Mouse (Mus musculus) forebrain, postnatal 0 days (tissue): ENCODE measurements around the gene Dennd5b. TPM values are rescaled to one million over a fixed set of nuclear protein-coding genes. Genes with fewer than 3 reads are reported as not detected.

ENCODE experiments used
- ATAC-seq: fragments of 200-750 bp; cut with Nextera tagmentation; 2 replicates; pipeline ENCODE4 v1.8.0; 2017; ENCODE audit warnings: mild to moderate bottlenecking, moderate library complexity
- DNase-seq: peaks from one replicate; pipeline ENCODE4 v3.0.0-alpha.2; 2015
- H3K27ac ChIP-seq: fragments of 300-500 bp; sonication (generic); 2 replicates; pipeline ENCODE4 v1.5.1; 2014; ENCODE audit warnings: low read depth, mild to moderate bottlenecking, antibody characterized with exemption, low read length, moderate library complexity, mixed read lengths
- H3K27me3 ChIP-seq: fragments of 300-500 bp; sonication (generic); 2 replicates; pipeline ENCODE4 v1.6.1; 2014; ENCODE audit warnings: mild to moderate bottlenecking, low read length, mixed read lengths; ENCODE audit not compliant: insufficient read depth
- H3K36me3 ChIP-seq: fragments of 300-500 bp; sonication (generic); 2 replicates; pipeline ENCODE4 v1.6.1; 2014; ENCODE audit warnings: mild to moderate bottlenecking, moderate library complexity; ENCODE audit not compliant: insufficient read depth
- H3K4me1 ChIP-seq: fragments of 300-500 bp; sonication (generic); 2 replicates; pipeline ENCODE4 v1.6.1; 2014; ENCODE audit warnings: antibody characterized with exemption; ENCODE audit not compliant: insufficient read depth
- H3K4me2 ChIP-seq: fragments of 300-500 bp; sonication (generic); 2 replicates; pipeline ENCODE4 v1.6.1; 2014; ENCODE audit warnings: low read depth, mild to moderate bottlenecking, moderate library complexity
- H3K4me3 ChIP-seq: fragments of 300-500 bp; sonication (generic); 2 replicates; pipeline ENCODE4 v1.5.1; 2014; ENCODE audit warnings: low read depth, low read length, mixed read lengths
- H3K9ac ChIP-seq: fragments of 300-500 bp; sonication (generic); 2 replicates; pipeline ENCODE4 v1.6.1; 2014; ENCODE audit warnings: mild to moderate bottlenecking
- H3K9me3 ChIP-seq: fragments of 300-500 bp; sonication (generic); 2 replicates; pipeline ENCODE4 v1.6.1; 2016; ENCODE audit warnings: low read length
- CTCF ChIP-seq: sonication (generic); IDR thresholded peaks from 2 replicates; pipeline ENCODE4 v1.5.1; 2016; ENCODE audit warnings: antibody characterized with exemption, control low read depth, low read depth
- WGBS: fragments of 180-500 bp; shearing (Covaris S2); extraction: QIAGEN DNeasy Blood & Tissue Kit; methylation state at CpG from one replicate; pipeline ENCODE4 v1.1.7; 2014; 5-methylcytosine and 5-hydroxymethylcytosine counted together
- polyA plus RNA-seq: library from polyadenylated mRNA; unstranded; fragments of >200 nt; fragmentation: Nextera tagmentation; extraction: Ambion mirVana; gene quantifications from 2 replicates; pipeline ENCODE4 v1.2.1, GENCODE M21; 2015
- total RNA-seq: library from RNA; depleted of rRNA; stranded (reverse); fragments of >200 nt; gene quantifications from 2 replicates; pipeline ENCODE4 v1.2.3, GENCODE M21; 2014

The Dennd5b gene
- total and polyA plus RNA-seq, 2 experiments from 2014 or later = 10.3 to 42.2 TPM

- WGBS = 1% methylated on average over 52 of the region's 52 CpGs
- peak; percentile 10; the same call in 1 of the 2 replicates for TF ChIP-seq CTCF
- ATAC-seq = peak; percentile 53
These were observed 1.1 kb downstream of the Dennd5b start for GRCm38 (mm10) chr6:149100174-149101075.

GRCm38 (mm10) chr6:149098993-149099392, 2.5 kb downstream of the Dennd5b start:
- peak overlapping the region; percentile 56; the same call in 1 of the 2 replicates for H3K4me2 ChIP-seq
- no peak for DNase-seq

More at GRCm38 (mm10) chr6:149100174-149101075, 1.1 kb downstream of the Dennd5b start:
- Histone ChIP-seq H3K4me1 (no peaks in the 10 kb centered on the region), H3K36me3 (no peaks in the 10 kb centered on the region), H3K9me3 (no peaks in the 10 kb centered on the region), H3K27me3 (no peaks in the 10 kb centered on the region), H3K9ac (peak overlapping the region; percentile 97), H3K27ac (peak overlapping the region; percentile 98), H3K4me2 (peak overlapping the region; percentile 56), H3K4me3 (peak overlapping the region; percentile 96)
- DNase-seq = peak; percentile 77

GRCm38 (mm10) chr6:149097276-149097675, 4.2 kb downstream of the Dennd5b start:
- DNase-seq (no peak), ATAC-seq (no peak)
- H3K4me2 ChIP-seq = no peak overlapping the region
- H3K27me3 ChIP-seq = no peaks in the 10 kb centered on the region
- H3K27ac ChIP-seq = no peak overlapping the region
- no peak overlapping the region for H3K4me3 ChIP-seq
- TF ChIP-seq CTCF = no peak
- 92% methylated on average over 1 of the region's 1 CpGs for WGBS
- H3K4me1 ChIP-seq = 0 out of 2 replicates have a peak, but pooled peaks cover 3% of the 10 kb centered on the region
- no peak overlapping the region for H3K9ac ChIP-seq
- H3K9me3 ChIP-seq = no peaks in the 10 kb centered on the region
- no peaks in the 10 kb centered on the region for H3K36me3 ChIP-seq

More at GRCm38 (mm10) chr6:149098993-149099392, 2.5 kb downstream of the Dennd5b start:
- H3K9me3 ChIP-seq = no peaks in the 10 kb centered on the region
- no peak for TF ChIP-seq CTCF
- ATAC-seq = no peak
- no peak overlapping the region for H3K4me3 ChIP-seq
- no peak overlapping the region for H3K27ac ChIP-seq
- H3K9ac ChIP-seq = no peak overlapping the region
- no peaks in the 10 kb centered on the region for H3K36me3 ChIP-seq
- no peaks in the 10 kb centered on the region for H3K27me3 ChIP-seq
- 0 out of 2 replicates have a peak, but pooled peaks cover 3% of the 10 kb centered on the region for H3K4me1 ChIP-seq

GRCm38 (mm10) chr6:149096233-149096632, 5.2 kb downstream of the Dennd5b start:
- H3K9ac ChIP-seq = no peak overlapping the region
- H3K4me2 ChIP-seq = no peak overlapping the region
- DNase-seq (no peak), ATAC-seq (no peak)
- WGBS = 89% methylated on average over 2 of the region's 2 CpGs
- H3K27me3 ChIP-seq = no peaks in the 10 kb centered on the region
- 0 out of 2 replicates have a peak, but pooled peaks cover 3% of the 10 kb centered on the region for H3K4me1 ChIP-seq
- no peak overlapping the region for H3K4me3 ChIP-seq
- no peak for TF ChIP-seq CTCF
- no peak overlapping the region for H3K27ac ChIP-seq
- no peaks in the 10 kb centered on the region for H3K36me3 ChIP-seq
- no peaks in the 10 kb centered on the region for H3K9me3 ChIP-seq

- Histone ChIP-seq H3K4me1 (0 out of 2 replicates have a peak, but pooled peaks cover 3% of the 10 kb centered on the region), H3K4me2 (no peak overlapping the region), H3K9me3 (no peaks in the 10 kb centered on the region), H3K36me3 (no peaks in the 10 kb centered on the region), H3K27me3 (no peaks in the 10 kb centered on the region), H3K27ac (no peak overlapping the region), H3K4me3 (no peak overlapping the region), H3K9ac (no peak overlapping the region)
- TF ChIP-seq CTCF = no peak
- DNase-seq (no peak), ATAC-seq (no peak)
- 46% methylated on average over 6 of the region's 6 CpGs for WGBS
These were observed 6.1 kb downstream of the Dennd5b start for GRCm38 (mm10) chr6:149095389-149095788.

- TF ChIP-seq CTCF = no peak
- H3K9me3 ChIP-seq = no peaks in the 10 kb centered on the region
- ATAC-seq = no peak
- no peak overlapping the region for H3K9ac ChIP-seq
- 0 out of 2 replicates have a peak, but pooled peaks cover 3% of the 10 kb centered on the region for H3K4me1 ChIP-seq
- 79% methylated on average over 1 of the region's 1 CpGs for WGBS
- H3K4me3 ChIP-seq = no peak overlapping the region
- H3K27me3 ChIP-seq = no peaks in the 10 kb centered on the region
- no peaks in the 10 kb centered on the region for H3K36me3 ChIP-seq
- H3K4me2 ChIP-seq = no peak overlapping the region
- H3K27ac ChIP-seq = no peak overlapping the region
- DNase-seq = no peak
These were observed 6.9 kb downstream of the Dennd5b start for GRCm38 (mm10) chr6:149094555-149094954.

- 0 out of 2 replicates have a peak, but pooled peaks cover 3% of the 10 kb centered on the region for H3K4me1 ChIP-seq
- WGBS = 80% methylated on average over 5 of the region's 5 CpGs
- no peaks in the 10 kb centered on the region for H3K36me3 ChIP-seq
- H3K27ac ChIP-seq = no peak overlapping the region
- H3K4me2 ChIP-seq = no peak overlapping the region
- DNase-seq (no peak), ATAC-seq (no peak)
- no peak overlapping the region for H3K4me3 ChIP-seq
- no peaks in the 10 kb centered on the region for H3K9me3 ChIP-seq
- TF ChIP-seq CTCF = no peak
- no peak overlapping the region for H3K9ac ChIP-seq
- no peaks in the 10 kb centered on the region for H3K27me3 ChIP-seq
These were observed 8.0 kb downstream of the Dennd5b start for GRCm38 (mm10) chr6:149093465-149093864.
